Mouse (Mus musculus) liver, embryonic 11.5 days (tissue): ENCODE data around the gene Phactr2. TPM values are rescaled to one million over a fixed set of nuclear protein-coding genes. Genes with fewer than 3 reads are reported as not detected.
"Not testable (repeated sequence)": the region's sequence is repeated elsewhere in the genome, so short reads cannot be mapped to it uniquely, and the experiment has no call there.

Experiments used
- ATAC-seq: fragments of 200-750 bp; cut with Nextera tagmentation; replicated peaks from 2 replicates; pipeline ENCODE4 v1.8.0; 2017; ENCODE audit warnings: moderate number of reproducible peaks, mild to moderate bottlenecking, moderate TSS enrichment, moderate library complexity; ENCODE audit not compliant: low FRiP score
- DNase-seq: peaks from one replicate; pipeline ENCODE4 v3.0.0-alpha.2; 2017; ENCODE audit warnings: low spot score
- H3K27ac ChIP-seq: fragments of 300-500 bp; sonication (generic); 2 replicates; pipeline ENCODE4 v1.5.1; 2014; ENCODE audit warnings: mild to moderate bottlenecking, low read depth, low read length, control low read depth
- H3K27me3 ChIP-seq: fragments of 300-500 bp; sonication (generic); replicated peaks from 2 replicates; pipeline ENCODE4 v1.6.1; 2014; ENCODE audit warnings: low read length, mixed read lengths; ENCODE audit not compliant: control insufficient read depth, insufficient read depth
- H3K36me3 ChIP-seq: fragments of 300-500 bp; sonication (generic); 2 replicates; pipeline ENCODE4 v1.6.1; 2014; ENCODE audit warnings: mild to moderate bottlenecking, low read length, moderate library complexity, mixed read lengths; ENCODE audit not compliant: control insufficient read depth, insufficient read depth
- H3K4me1 ChIP-seq: fragments of 300-500 bp; sonication (generic); replicated peaks from 2 replicates; pipeline ENCODE4 v1.6.1; 2014; ENCODE audit warnings: low read length, mixed read lengths; ENCODE audit not compliant: control insufficient read depth, insufficient read depth
- H3K4me2 ChIP-seq: fragments of 300-500 bp; sonication (generic); 2 replicates; pipeline ENCODE4 v1.6.1; 2014; ENCODE audit warnings: mild to moderate bottlenecking, control low read depth, moderate library complexity
- H3K4me3 ChIP-seq: fragments of 300-500 bp; sonication (generic); 2 replicates; pipeline ENCODE4 v1.5.1; 2014; ENCODE audit warnings: low read depth, low read length, control low read depth
- H3K9ac ChIP-seq: fragments of 300-500 bp; sonication (generic); 2 replicates; pipeline ENCODE4 v1.6.1; 2014; ENCODE audit warnings: low read depth, low read length, control low read depth
- H3K9me3 ChIP-seq: fragments of 300-500 bp; sonication (generic); 2 replicates; pipeline ENCODE4 v1.6.1; 2016; ENCODE audit warnings: low read length, inconsistent platforms, mixed read lengths; ENCODE audit not compliant: control insufficient read depth
- whole genome bisulfite sequencing: fragments of 180-500 bp; shearing (Covaris S2); extraction: QIAGEN DNeasy Blood & Tissue Kit; methylation state at CpG from one replicate; pipeline ENCODE4 v1.1.7; 2014; 5-methylcytosine and 5-hydroxymethylcytosine counted together
- polyA plus RNA-seq: library from polyadenylated mRNA; unstranded; fragments of >200 nt; fragmentation: Nextera tagmentation; extraction: Ambion mirVana; gene quantifications from 2 replicates; pipeline ENCODE4 v1.2.1, GENCODE M21; 2014

Gene Phactr2
- polyA plus RNA-seq, 1 experiment from 2014 or later: 19.3 TPM

- DNase-seq: no peak
Observed at GRCm38 (mm10) chr10:13466925-13467324, 7.3 kb downstream of the Phactr2 start.

GRCm38 (mm10) chr10:13464295-13464694 lies 9.9 kb downstream of the Phactr2 start:
- ATAC-seq, H3K9ac ChIP-seq, H3K27me3 ChIP-seq, H3K4me3 ChIP-seq, H3K27ac ChIP-seq, DNase-seq, H3K4me1 ChIP-seq, H3K36me3 ChIP-seq, H3K4me2 ChIP-seq, H3K9me3 ChIP-seq: not testable (repeated sequence)
- WGBS: 83% methylated on average over 3 of the region's 3 CpGs

More at GRCm38 (mm10) chr10:13466925-13467324, 7.3 kb downstream of the Phactr2 start:
- WGBS: 66% methylated on average over 5 of the region's 5 CpGs
- no peak for ATAC-seq
- H3K4me3 ChIP-seq: no peak overlapping the region
- no peaks in the 10 kb centered on the region for H3K4me1 ChIP-seq
- no peak overlapping the region for H3K4me2 ChIP-seq
- no peaks in the 10 kb centered on the region for H3K36me3 ChIP-seq
- no peaks in the 10 kb centered on the region for H3K9me3 ChIP-seq
- no peak overlapping the region for H3K27ac ChIP-seq
- H3K9ac ChIP-seq: no peak overlapping the region
- peaks cover 7% of the 10 kb centered on the region; the same call in 1 of the 2 replicates for H3K27me3 ChIP-seq

- 52% methylated on average over 13 of the region's 13 CpGs for WGBS
- H3K27ac ChIP-seq: no peak overlapping the region
- no peaks in the 10 kb centered on the region for H3K36me3 ChIP-seq
- H3K4me2 ChIP-seq: peak overlapping the region; percentile 10; the same call in 1 of the 2 replicates
- H3K27me3 ChIP-seq: no peaks in the 10 kb centered on the region
- ATAC-seq: no peak
- no peak overlapping the region for H3K9ac ChIP-seq
- no peak overlapping the region for H3K4me3 ChIP-seq
- no peaks in the 10 kb centered on the region for H3K4me1 ChIP-seq
- no peak for DNase-seq
- H3K9me3 ChIP-seq: no peaks in the 10 kb centered on the region
Observed at GRCm38 (mm10) chr10:13453200-13453990, 20.8 kb downstream of the Phactr2 start.

GRCm38 (mm10) chr10:13451640-13452039 lies 22.6 kb downstream of the Phactr2 start:
- H3K4me2 ChIP-seq: no peak overlapping the region
- 88% methylated on average over 6 of the region's 6 CpGs for WGBS

GRCm38 (mm10) chr10:13448283-13449045 lies 25.7 kb downstream of the Phactr2 start:
- H3K4me3 ChIP-seq: no peak overlapping the region
- H3K9me3 ChIP-seq: no peaks in the 10 kb centered on the region
- H3K27ac ChIP-seq: no peak overlapping the region
- no peak overlapping the region for H3K4me2 ChIP-seq
- no peaks in the 10 kb centered on the region for H3K27me3 ChIP-seq
- 81% methylated on average over 7 of the region's 7 CpGs for WGBS
- no peaks in the 10 kb centered on the region for H3K36me3 ChIP-seq
- no peak for DNase-seq
- no peak for ATAC-seq
- no peaks in the 10 kb centered on the region for H3K4me1 ChIP-seq
- H3K9ac ChIP-seq: no peak overlapping the region

More at GRCm38 (mm10) chr10:13451640-13452039, 22.6 kb downstream of the Phactr2 start:
- no peaks in the 10 kb centered on the region for H3K36me3 ChIP-seq
- ATAC-seq (no peak), DNase-seq (no peak)
- no peak overlapping the region for H3K27ac ChIP-seq
- H3K9ac ChIP-seq: no peak overlapping the region
- no peaks in the 10 kb centered on the region for H3K27me3 ChIP-seq
- H3K4me3 ChIP-seq: no peak overlapping the region
- no peaks in the 10 kb centered on the region for H3K9me3 ChIP-seq
- no peaks in the 10 kb centered on the region for H3K4me1 ChIP-seq

- no peak overlapping the region for H3K4me3 ChIP-seq
- H3K27me3 ChIP-seq: no peaks in the 10 kb centered on the region
- no peaks in the 10 kb centered on the region for H3K36me3 ChIP-seq
- no peak for ATAC-seq
- no peak for DNase-seq
- no peak overlapping the region for H3K27ac ChIP-seq
- no peak overlapping the region for H3K9ac ChIP-seq
- 76% methylated on average over 3 of the region's 3 CpGs for WGBS
- H3K4me2 ChIP-seq: no peak overlapping the region
- H3K9me3 ChIP-seq: no peaks in the 10 kb centered on the region
- H3K4me1 ChIP-seq: no peaks in the 10 kb centered on the region
Observed at GRCm38 (mm10) chr10:13446791-13447249, 27.4 kb downstream of the Phactr2 start.

GRCm38 (mm10) chr10:13444257-13444656 lies 30.0 kb downstream of the Phactr2 start:
- H3K9ac ChIP-seq: no peak overlapping the region
- no peak overlapping the region for H3K27ac ChIP-seq
- DNase-seq (no peak), ATAC-seq (no peak)
- H3K27me3 ChIP-seq: no peaks in the 10 kb centered on the region
- no peak overlapping the region for H3K4me3 ChIP-seq
- no peaks in the 10 kb centered on the region for H3K36me3 ChIP-seq
- H3K4me1 ChIP-seq: no peaks in the 10 kb centered on the region
- 43% methylated on average over 5 of the region's 5 CpGs for WGBS
- H3K9me3 ChIP-seq: no peaks in the 10 kb centered on the region
- no peak overlapping the region; the same call in 1 of the 2 replicates for H3K4me2 ChIP-seq

- Histone ChIP-seq H3K27me3 (no peaks in the 10 kb centered on the region), H3K9me3 (no peaks in the 10 kb centered on the region), H3K4me2 (no peak overlapping the region), H3K4me3 (no peak overlapping the region), H3K9ac (no peak overlapping the region), H3K36me3 (no peaks in the 10 kb centered on the region), H3K27ac (no peak overlapping the region), H3K4me1 (no peaks in the 10 kb centered on the region)
- WGBS: 62% methylated on average over 6 of the region's 6 CpGs
- DNase-seq: no peak
- no peak for ATAC-seq
Observed at GRCm38 (mm10) chr10:13443647-13444046, 30.6 kb downstream of the Phactr2 start.
